10 mouse cellular contexts compared by ENCODE assay signal in the genomic region with DNA sequence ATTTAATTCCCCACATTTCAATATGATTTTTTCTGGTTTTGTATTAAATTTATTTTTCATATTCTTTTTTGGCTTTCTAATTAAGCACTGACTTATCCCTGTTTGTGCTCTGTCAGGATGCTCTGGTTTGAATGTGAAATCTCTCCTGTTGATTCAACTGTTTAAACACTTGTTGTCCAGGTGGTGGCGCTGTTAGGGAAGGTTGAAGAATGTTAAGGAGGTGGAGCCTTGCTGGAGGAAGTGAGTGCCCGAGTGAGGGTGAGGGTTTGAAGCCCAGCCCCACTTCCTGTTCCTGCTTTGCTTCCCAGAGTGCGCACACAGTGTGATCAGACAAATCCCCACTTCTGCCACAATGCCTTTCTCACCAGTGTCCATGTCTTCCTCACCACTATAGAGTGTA.
DNase-seq lines count a peak whose midpoint lies in the region; ATAC-seq and TF ChIP-seq lines count a peak whose summit lies in the region.
"Had no signal": no experiment of that assay in that cellular context is flagged by ENCODE, and none has a peak within 500 bp of the region (broad histone marks: within the 10 kb centered on the region; RNA-seq: fewer than 3 reads in every experiment).

No protein-coding gene starts in this region.

- H3K4me2 ChIP-seq in forebrain, embryonic 11.5 days (ENCODE audit: low read depth, low read length, severe bottlenecking), result no peak overlapping the region
- no peak overlapping the region for H3K4me2 ChIP-seq in forebrain, embryonic 12.5 days
- no peak overlapping the region for H3K4me2 ChIP-seq in kidney, embryonic 15.5 days
- H3K4me2 ChIP-seq: hindbrain, embryonic 12.5 days; liver, embryonic 13.5 days had no signal

- H3K4me3 ChIP-seq in forebrain, embryonic 11.5 days (ENCODE audit: low read depth, low read length), result no peak overlapping the region
- no peak overlapping the region for H3K4me3 ChIP-seq in forebrain, embryonic 12.5 days (replicated peaks)
- H3K4me3 ChIP-seq in kidney, embryonic 15.5 days (replicated peaks), result no peak overlapping the region
- H3K4me3 ChIP-seq in heart, embryonic 10.5 days, result no peak overlapping the region
- H3K4me3 ChIP-seq in left cerebral cortex, adult 2 months, result no peak overlapping the region
- H3K4me3 ChIP-seq: hindbrain, embryonic 12.5 days; liver, embryonic 13.5 days had no signal

- ATAC-seq in forebrain, embryonic 11.5 days (replicated peaks; ENCODE audit: low FRiP score), result no peak
- no peak for ATAC-seq in forebrain, embryonic 12.5 days (ENCODE audit: low FRiP score)
- no peak for ATAC-seq in kidney, embryonic 15.5 days (replicated peaks; ENCODE audit: low FRiP score)

- WGBS in forebrain, embryonic 11.5 days, result 64% methylated on average over 3 of the region's 3 CpGs
- WGBS in forebrain, embryonic 12.5 days, result 67% methylated on average over 3 of the region's 3 CpGs
- 69% methylated on average over 3 of the region's 3 CpGs for WGBS in kidney, embryonic 15.5 days
- WGBS in heart, embryonic 10.5 days, result 59% methylated on average over 3 of the region's 3 CpGs

- no peaks in the 10 kb centered on the region for H3K36me3 ChIP-seq in forebrain, embryonic 11.5 days (ENCODE audit: control insufficient read depth, insufficient read depth, low read length)
- no peaks in the 10 kb centered on the region for H3K36me3 ChIP-seq in forebrain, embryonic 12.5 days (replicated peaks)
- no peaks in the 10 kb centered on the region for H3K36me3 ChIP-seq in kidney, embryonic 15.5 days
- no peaks in the 10 kb centered on the region for H3K36me3 ChIP-seq in heart, embryonic 10.5 days
- H3K36me3 ChIP-seq: hindbrain, embryonic 12.5 days; liver, embryonic 13.5 days had no signal

- H3K9me3 ChIP-seq in forebrain, embryonic 11.5 days (ENCODE audit: control insufficient read depth, low read length), result no peaks in the 10 kb centered on the region
- H3K9me3 ChIP-seq in forebrain, embryonic 12.5 days, result no peaks in the 10 kb centered on the region
- no peaks in the 10 kb centered on the region for H3K9me3 ChIP-seq in kidney, embryonic 15.5 days (replicated peaks)
- H3K9me3 ChIP-seq in heart, embryonic 10.5 days, result no peaks in the 10 kb centered on the region
- H3K9me3 ChIP-seq: hindbrain, embryonic 12.5 days; liver, embryonic 13.5 days had no signal

- no peaks in the 10 kb centered on the region for H3K27me3 ChIP-seq in forebrain, embryonic 11.5 days (ENCODE audit: control insufficient read depth, insufficient read depth, low read length)
- H3K27me3 ChIP-seq in forebrain, embryonic 12.5 days, result no peaks in the 10 kb centered on the region
- no peaks in the 10 kb centered on the region for H3K27me3 ChIP-seq in kidney, embryonic 15.5 days
- H3K27me3 ChIP-seq in heart, embryonic 10.5 days (ENCODE audit: insufficient read depth, poor library complexity, severe bottlenecking), result no peaks in the 10 kb centered on the region
- H3K27me3 ChIP-seq: hindbrain, embryonic 12.5 days; liver, embryonic 13.5 days had no signal

- DNase-seq in forebrain, embryonic 11.5 days (ENCODE audit: low spot score), result peak; percentile 54
- peak; percentile 8 to 13 for DNase-seq in kidney, postnatal 4 days
- DNase-seq in A20 (ENCODE audit: low read depth, low spot score) (peak; percentile 2), ZHBTc4 (ENCODE audit: low read depth, low spot score) (peak; percentile 61)
- no peak for DNase-seq in heart, embryonic 10.5 days (ENCODE audit: low spot score)
- no peak for DNase-seq in left cerebral cortex, adult 2 months (ENCODE audit: extremely low spot score in 1 of 2, low spot score in 2 of 2)
- DNase-seq: liver, embryonic 13.5 days had no signal

- intact Hi-C loops in left cerebral cortex, adult 2 months (cut with DNase I), result no loop called here

- H3K9ac ChIP-seq in forebrain, embryonic 11.5 days (ENCODE audit: low read length), result no peak overlapping the region
- no peak overlapping the region for H3K9ac ChIP-seq in forebrain, embryonic 12.5 days
- H3K9ac ChIP-seq in kidney, embryonic 15.5 days, result no peak overlapping the region
- H3K9ac ChIP-seq: hindbrain, embryonic 12.5 days; liver, embryonic 13.5 days had no signal

- no peak; the same call in none of the 2 replicates for TF ChIP-seq CTCF in left cerebral cortex, adult 2 months (IDR thresholded peaks at IDR 0.05)

- no peaks in the 10 kb centered on the region for H3K4me1 ChIP-seq in forebrain, embryonic 11.5 days (replicated peaks; ENCODE audit: control insufficient read depth, insufficient read depth, low read length)
- H3K4me1 ChIP-seq in forebrain, embryonic 12.5 days, result no peaks in the 10 kb centered on the region
- no peaks in the 10 kb centered on the region for H3K4me1 ChIP-seq in kidney, embryonic 15.5 days
- H3K4me1 ChIP-seq in heart, embryonic 10.5 days, result no peaks in the 10 kb centered on the region
- H3K4me1 ChIP-seq: hindbrain, embryonic 12.5 days; liver, embryonic 13.5 days had no signal

- no peak overlapping the region for H3K27ac ChIP-seq in forebrain, embryonic 11.5 days (ENCODE audit: low read depth, low read length)
- no peak overlapping the region for H3K27ac ChIP-seq in forebrain, embryonic 12.5 days
- no peak overlapping the region for H3K27ac ChIP-seq in kidney, embryonic 15.5 days
- no peak overlapping the region for H3K27ac ChIP-seq in heart, embryonic 10.5 days
- H3K27ac ChIP-seq in left cerebral cortex, adult 2 months, result no peak overlapping the region
- H3K27ac ChIP-seq: hindbrain, embryonic 12.5 days; liver, embryonic 13.5 days had no signal

Comparison
In these comparisons a context has a peak if more than half of its experiments do, and no peak if none do; other contexts are left out.
1. DNase-seq: peak in forebrain, embryonic 11.5 days (single experiment), kidney, postnatal 4 days (2 of 2), A20 (single experiment) and ZHBTc4 (single experiment); none in heart, embryonic 10.5 days (single experiment) and left cerebral cortex, adult 2 months (0 of 2).